Mouse (Mus musculus): ENCODE results near the gene Chd4.

Chd4 gene

GRCm38 (mm10) chr6:125092372-125092771, 3.4 kb upstream of the Chd4 start:
- DNase-seq (ENCODE audit: low spot score): no peak

GRCm38 (mm10) chr6:125094843-125095242, 938 bp upstream of the Chd4 start:
- no peak for DNase-seq (ENCODE audit: low spot score)

GRCm38 (mm10) chr6:125096279-125096596, 457 bp downstream of the Chd4 start:
- no peak for DNase-seq (ENCODE audit: low spot score)

GRCm38 (mm10) chr6:125096597-125097345, 990 bp downstream of the Chd4 start:
- peak; percentile 69 for DNase-seq (ENCODE audit: low spot score)

GRCm38 (mm10) chr6:125097346-125097689, 1.5 kb downstream of the Chd4 start:
- no peak for DNase-seq (ENCODE audit: low spot score)

GRCm38 (mm10) chr6:125097951-125098350, 2.2 kb downstream of the Chd4 start:
- DNase-seq (ENCODE audit: low spot score): no peak

GRCm38 (mm10) chr6:125098513-125098912, 2.7 kb downstream of the Chd4 start:
- peak; percentile 51 for DNase-seq (ENCODE audit: low spot score)

- DNase-seq (ENCODE audit: low spot score): peak; percentile 75
Measured at GRCm38 (mm10) chr6:125099421-125099971, 3.7 kb downstream of the Chd4 start.

- DNase-seq (ENCODE audit: low spot score): no peak
Measured at GRCm38 (mm10) chr6:125101444-125101843, 5.7 kb downstream of the Chd4 start.

GRCm38 (mm10) chr6:125104223-125104622, 8.4 kb downstream of the Chd4 start:
- DNase-seq (ENCODE audit: low spot score): no peak

- no peak for DNase-seq (ENCODE audit: low spot score)
Measured at GRCm38 (mm10) chr6:125107705-125108104, 11.9 kb downstream of the Chd4 start.

GRCm38 (mm10) chr6:125109371-125109770, 13.6 kb downstream of the Chd4 start:
- no peak for DNase-seq (ENCODE audit: low spot score)

GRCm38 (mm10) chr6:125110927-125111326, 15.1 kb downstream of the Chd4 start:
- DNase-seq (ENCODE audit: low spot score): peak; percentile 59

- no peak for DNase-seq (ENCODE audit: low spot score)
Measured at GRCm38 (mm10) chr6:125112553-125112952, 16.8 kb downstream of the Chd4 start.

GRCm38 (mm10) chr6:125119387-125119786, 23.6 kb downstream of the Chd4 start:
- DNase-seq (ENCODE audit: low spot score): no peak

- no peak for DNase-seq (ENCODE audit: low spot score)
Measured at GRCm38 (mm10) chr6:125128724-125129123, 32.9 kb downstream of the Chd4 start.

- DNase-seq (ENCODE audit: low spot score): no peak
Measured at GRCm38 (mm10) chr6:125129710-125130402, 34.1 kb downstream of the Chd4 start.

- DNase-seq (ENCODE audit: low spot score): peak; percentile 97
Measured at GRCm38 (mm10) chr6:125131302-125132156, 35.7 kb downstream of the Chd4 start, which contains the start of gene Nop2. Gene Nop2 (plus strand): TSS chr6:125131909.

- DNase-seq (ENCODE audit: low spot score): no peak
Measured at GRCm38 (mm10) chr6:125132470-125132869, 36.7 kb downstream of the Chd4 start.

GRCm38 (mm10) chr6:125137002-125137671, 41.4 kb downstream of the Chd4 start:
- peak; percentile 68 for DNase-seq (ENCODE audit: low spot score)

GRCm38 (mm10) chr6:125139747-125140146, 44.0 kb downstream of the Chd4 start:
- no peak for DNase-seq (ENCODE audit: low spot score)

- DNase-seq (ENCODE audit: low spot score): no peak
Measured at GRCm38 (mm10) chr6:125142436-125142835, 46.7 kb downstream of the Chd4 start.

Data from retina, embryonic 14.5 days (tissue).